Mouse (Mus musculus) cerebellum, adult 2 months (tissue): ENCODE measurements around the gene Atp5h. TPM values are rescaled to one million over a fixed set of nuclear protein-coding genes. Genes with fewer than 3 reads are reported as not detected.
"Not testable (repeated sequence)": the region's sequence is repeated elsewhere in the genome, so short reads cannot be mapped to it uniquely, and the experiment has no call there.

Experiments
- DNase-seq, 2 experiments: peaks; one replicate each; pipeline ENCODE4 v3.0.0; 2021
- H3K27ac ChIP-seq: fragments of 200-500 bp; 2 replicates; pipeline ENCODE4 v1.5.1; 2012; ENCODE audit warnings: low read length, control low read depth, inconsistent platforms; ENCODE audit not compliant: insufficient read depth
- H3K27me3 ChIP-seq: fragments of 200-500 bp; 2 replicates; pipeline ENCODE4 v1.6.1; 2012; ENCODE audit warnings: inconsistent platforms, mild to moderate bottlenecking, low read length, moderate library complexity; ENCODE audit not compliant: control insufficient read depth, insufficient read depth
- H3K4me1 ChIP-seq: fragments of 200-500 bp; 2 replicates; pipeline ENCODE4 v1.6.1; 2011; ENCODE audit warnings: low read length; ENCODE audit not compliant: control insufficient read depth, insufficient read depth
- H3K4me3 ChIP-seq: fragments of 200-500 bp; replicated peaks from 2 replicates; pipeline ENCODE3; 2011; ENCODE audit warnings: mild to moderate bottlenecking, low read depth, low read length, control low read depth; ENCODE audit not compliant: insufficient read depth
- CTCF ChIP-seq: fragments of 200-500 bp; IDR thresholded peaks from 2 replicates; pipeline ENCODE4 v1.5.1; 2011; ENCODE audit warnings: low read depth, mild to moderate bottlenecking, control low read depth, low read length, moderate library complexity, borderline replicate concordance; ENCODE audit not compliant: insufficient read depth
- POLR2A ChIP-seq: fragments of 200-500 bp; IDR thresholded peaks from 2 replicates; pipeline ENCODE4 v1.6.1; 2011; ENCODE audit warnings: low read length, control low read depth, borderline replicate concordance; ENCODE audit not compliant: insufficient read depth
- WGBS: fragments of 180-500 bp; shearing (Covaris S2); methylation state at CpG from one replicate; pipeline ENCODE4 v1.1.7; 2018; 5-methylcytosine and 5-hydroxymethylcytosine counted together
- polyA plus RNA-seq: library from polyadenylated mRNA; depleted of rRNA; stranded (reverse); fragments of >200 nt; gene quantifications from 2 replicates; pipeline ENCODE4 v1.2.3, GENCODE M21; 2012

Atp5h gene
- polyA plus RNA-seq, 1 experiment, result 972 TPM

- Histone ChIP-seq H3K27me3 (no peaks in the 10 kb centered on the region), H3K4me1 (no peaks in the 10 kb centered on the region; the same call in 1 of the 2 replicates), H3K27ac (no peak overlapping the region), H3K4me3 (no peak overlapping the region)
- DNase-seq, result no peak
- TF ChIP-seq POLR2A (no peak), CTCF (no peak)
- 94% methylated on average over 5 of the region's 5 CpGs for WGBS
These were observed 36.4 kb upstream of the Atp5h start for GRCm38 (mm10) chr11:115456182-115456581.

DNA sequence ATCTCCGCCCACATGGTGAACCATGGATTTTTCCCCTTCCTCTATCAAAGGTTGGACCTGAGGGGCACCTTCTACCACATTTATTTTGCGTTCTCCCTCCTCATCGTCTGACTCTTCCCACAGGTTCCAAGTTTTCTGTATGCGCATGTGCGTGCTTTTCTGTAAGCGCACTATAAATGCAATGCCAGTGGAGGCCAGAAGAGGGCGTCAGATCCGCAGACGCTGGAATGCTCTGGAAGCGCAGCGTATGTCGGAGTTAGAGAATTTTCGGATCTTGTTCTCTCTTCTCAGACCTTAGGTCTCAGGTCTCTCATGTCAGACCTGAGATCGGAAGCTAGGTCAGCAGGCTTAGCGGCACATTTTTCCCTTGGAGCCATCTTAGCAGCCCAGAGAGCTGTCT is 35.9 kb upstream of the Atp5h start:
- TF ChIP-seq CTCF (no peak), POLR2A (no peak)
- Histone ChIP-seq H3K4me1 (no peaks in the 10 kb centered on the region; the same call in 1 of the 2 replicates), H3K27ac (no peak overlapping the region), H3K27me3 (no peaks in the 10 kb centered on the region), H3K4me3 (no peak overlapping the region)
- no peak for DNase-seq
- 90% methylated on average over 15 of the region's 15 CpGs for WGBS

DNA sequence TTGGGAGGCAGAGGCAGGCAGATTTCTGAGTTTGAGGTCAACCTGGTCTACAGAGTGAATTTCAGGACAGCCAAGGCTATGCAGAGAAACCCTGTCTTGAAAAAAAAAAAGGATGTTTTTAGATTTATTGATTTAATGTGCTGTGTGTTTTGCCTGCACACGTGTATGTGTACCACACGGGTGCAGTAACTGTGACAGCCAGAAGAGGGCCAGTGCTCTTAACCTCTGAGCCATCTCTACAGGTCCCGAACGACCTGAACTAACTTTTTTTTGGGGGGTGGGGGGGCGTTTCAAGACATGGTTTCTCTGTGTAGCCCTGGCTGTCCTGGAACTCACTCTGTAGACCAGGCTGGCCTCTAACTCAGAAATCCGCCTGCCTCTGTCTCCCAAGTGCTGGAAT is 35.1 kb upstream of the Atp5h start:
- not testable (repeated sequence) for DNase-seq, H3K4me1 ChIP-seq, H3K27ac ChIP-seq, H3K4me3 ChIP-seq, H3K27me3 ChIP-seq
- WGBS, result 82% methylated on average over 6 of the region's 6 CpGs

GRCm38 (mm10) chr11:115453306-115453705 is 33.5 kb upstream of the Atp5h start:
- 62% methylated on average over 4 of the region's 4 CpGs for WGBS
- no peak for DNase-seq
- TF ChIP-seq CTCF (no peak), POLR2A (no peak)
- H3K27ac ChIP-seq, result no peak overlapping the region
- no peak overlapping the region for H3K4me3 ChIP-seq
- no peaks in the 10 kb centered on the region for H3K27me3 ChIP-seq
- no peaks in the 10 kb centered on the region; the same call in 1 of the 2 replicates for H3K4me1 ChIP-seq

DNA sequence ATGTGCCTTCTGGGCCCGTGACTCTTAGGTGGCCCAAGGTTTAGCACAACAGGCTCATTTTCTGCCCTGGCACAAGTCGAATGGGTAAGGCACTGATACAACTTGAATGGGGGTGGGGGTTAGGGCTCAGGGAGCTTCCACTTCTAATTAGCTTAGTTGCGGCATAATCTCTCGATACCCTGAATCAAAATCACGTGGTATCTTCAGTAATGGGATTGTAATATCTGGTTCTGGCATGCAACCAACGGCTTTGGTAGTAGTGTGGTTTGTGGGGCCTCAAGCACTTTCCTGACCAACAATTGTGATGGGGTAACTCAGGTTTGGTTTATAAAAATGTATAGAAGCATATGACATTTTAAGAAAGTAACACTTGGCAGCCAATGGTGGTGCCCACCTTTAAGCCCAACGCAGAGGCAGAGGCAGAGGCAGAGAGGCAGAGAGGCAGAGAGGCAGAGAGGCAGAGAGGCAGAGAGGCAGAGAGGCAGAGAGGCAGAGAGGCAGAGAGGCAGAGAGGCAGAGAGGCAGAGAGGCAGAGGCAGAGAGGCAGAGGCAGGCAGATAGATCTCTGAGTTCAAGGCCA is 32.6 kb upstream of the Atp5h start:
- Histone ChIP-seq H3K27me3 (no peaks in the 10 kb centered on the region), H3K4me1 (no peaks in the 10 kb centered on the region; the same call in 1 of the 2 replicates), H3K27ac (no peak overlapping the region), H3K4me3 (no peak overlapping the region)
- 72% methylated on average over 7 of the region's 7 CpGs for whole genome bisulfite sequencing
- no peak for TF ChIP-seq CTCF
- TF ChIP-seq POLR2A, result no peak
- no peak for DNase-seq

GRCm38 (mm10) chr11:115451781-115452241 is 32.0 kb upstream of the Atp5h start:
- no peaks in the 10 kb centered on the region for H3K27me3 ChIP-seq
- H3K27ac ChIP-seq, result no peak overlapping the region
- TF ChIP-seq POLR2A (no peak), CTCF (no peak)
- H3K4me3 ChIP-seq, result no peak overlapping the region
- H3K4me1 ChIP-seq, result no peaks in the 10 kb centered on the region; the same call in 1 of the 2 replicates
- no peak for DNase-seq
- WGBS, result 80% methylated on average over 8 of the region's 8 CpGs

- no peak for DNase-seq
- H3K4me3 ChIP-seq, result no peak overlapping the region
- TF ChIP-seq CTCF, result no peak
- TF ChIP-seq POLR2A, result no peak
- no peak overlapping the region for H3K27ac ChIP-seq
- H3K27me3 ChIP-seq, result no peaks in the 10 kb centered on the region
- no peaks in the 10 kb centered on the region; the same call in 1 of the 2 replicates for H3K4me1 ChIP-seq
- WGBS, result 89% methylated on average over 7 of the region's 7 CpGs
These were observed 30.4 kb upstream of the Atp5h start for GRCm38 (mm10) chr11:115450176-115450575.

DNA sequence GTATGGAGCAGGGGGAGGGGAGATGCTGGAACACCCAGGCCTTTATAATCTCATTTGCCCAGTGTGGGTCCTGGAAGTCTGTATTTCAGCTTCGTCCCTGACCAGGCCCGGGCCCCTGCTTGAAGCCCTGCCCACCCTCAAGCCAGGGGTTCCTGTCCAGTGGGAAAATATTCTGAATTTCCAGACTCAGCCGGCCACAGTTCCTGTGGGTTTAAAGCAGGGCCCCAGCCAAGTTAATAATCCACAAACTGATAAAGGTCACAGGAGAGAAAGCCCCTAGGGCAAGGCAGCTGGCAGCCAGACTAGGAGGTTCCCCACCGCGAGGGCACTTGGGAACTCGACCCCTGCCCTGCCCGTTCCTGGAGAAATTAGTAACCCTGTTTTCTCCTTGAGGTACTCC is 29.2 kb upstream of the Atp5h start:
- TF ChIP-seq CTCF, result no peak
- TF ChIP-seq POLR2A, result no peak
- no peak overlapping the region for H3K27ac ChIP-seq
- no peaks in the 10 kb centered on the region; the same call in 1 of the 2 replicates for H3K4me1 ChIP-seq
- DNase-seq, result no peak
- H3K4me3 ChIP-seq, result no peak overlapping the region
- WGBS, result 64% methylated on average over 7 of the region's 7 CpGs
- H3K27me3 ChIP-seq, result no peaks in the 10 kb centered on the region
